In genomic region chr7:72241269-72241668, GRCm38 (mm10) we compare ENCODE assay signal across 10 mouse cellular contexts.
DNase-seq lines count a peak whose midpoint lies in the region; TF ChIP-seq lines count a peak whose summit lies in the region.
"Had no signal": no experiment of that assay in that cellular context is flagged by ENCODE, and none has a peak within 500 bp of the region (broad histone marks: within the 10 kb centered on the region; RNA-seq: fewer than 3 reads in every experiment).

No protein-coding gene starts in this region.

- no peaks in the 10 kb centered on the region for H3K27me3 ChIP-seq in E14TG2a.4 (ENCODE audit: insufficient read depth, low read length)
- H3K27me3 ChIP-seq in midbrain, embryonic 10.5 days (ENCODE audit: low read depth, poor library complexity, severe bottlenecking), result no peaks in the 10 kb centered on the region
- H3K27me3 ChIP-seq: heart, embryonic 12.5 days had no signal

- H3K4me3 ChIP-seq in left cerebral cortex, adult 2 months, result no peak overlapping the region
- H3K4me3 ChIP-seq in E14TG2a.4 (replicated peaks; ENCODE audit: low read length), result no peak overlapping the region; the same call in 1 of the 2 replicates
- no peak overlapping the region for H3K4me3 ChIP-seq in midbrain, embryonic 10.5 days
- H3K4me3 ChIP-seq: embryonic facial prominence, embryonic 10.5 days; heart, embryonic 12.5 days had no signal

- no peak for DNase-seq in left cerebral cortex, adult 2 months (ENCODE audit: extremely low spot score in 1 of 2, low spot score in 2 of 2)
- no peak for DNase-seq in left cerebral cortex, adult 18-20 months (ENCODE audit: low spot score in 2 of 2)
- DNase-seq in A20 (ENCODE audit: low read depth, low spot score), result peak; percentile 40
- DNase-seq in induced T-regulatory cell, adult 2 months (ENCODE audit: low read depth), result peak; percentile 29
- DNase-seq in midbrain, embryonic 10.5 days (ENCODE audit: low spot score), result no peak
- no peak for DNase-seq in ovary, postnatal 14 days (ENCODE audit: low spot score)
- DNase-seq: cerebellum, adult 9-11 months had no signal

- H3K36me3 ChIP-seq in E14TG2a.4 (ENCODE audit: insufficient read depth, low read length), result peaks cover 24% of the 10 kb centered on the region
- H3K36me3 ChIP-seq in midbrain, embryonic 10.5 days, result no peaks in the 10 kb centered on the region
- H3K36me3 ChIP-seq: embryonic facial prominence, embryonic 10.5 days; heart, embryonic 12.5 days had no signal

- 92% methylated on average over 9 of the region's 9 CpGs for WGBS in midbrain, embryonic 10.5 days

- peaks cover 3% of the 10 kb centered on the region; the same call in 1 of the 2 replicates for H3K9me3 ChIP-seq in E14TG2a.4 (ENCODE audit: low read length)
- H3K9me3 ChIP-seq in midbrain, embryonic 10.5 days (replicated peaks), result no peaks in the 10 kb centered on the region
- H3K9me3 ChIP-seq: embryonic facial prominence, embryonic 10.5 days; heart, embryonic 12.5 days had no signal

- intact Hi-C loops in left cerebral cortex, adult 2 months (cut with DNase I), result no loop called here

- H3K4me1 ChIP-seq in E14TG2a.4 (replicated peaks; ENCODE audit: low read depth, low read length), result peaks cover 23% of the 10 kb centered on the region
- no peaks in the 10 kb centered on the region for H3K4me1 ChIP-seq in midbrain, embryonic 10.5 days
- H3K4me1 ChIP-seq: embryonic facial prominence, embryonic 10.5 days; heart, embryonic 12.5 days had no signal

- H3K27ac ChIP-seq in left cerebral cortex, adult 2 months, result no peak overlapping the region
- H3K27ac ChIP-seq in midbrain, embryonic 10.5 days (replicated peaks), result no peak overlapping the region
- H3K27ac ChIP-seq: embryonic facial prominence, embryonic 10.5 days had no signal

- TF ChIP-seq CTCF in left cerebral cortex, adult 2 months (IDR thresholded peaks at IDR 0.05), result peak; percentile 31
- TF ChIP-seq CTCF in E14TG2a.4 (conservative IDR thresholded peaks at IDR 0.05; ENCODE audit: low read length), result peak; percentile 97

Comparison
In these comparisons a context has a peak if more than half of its experiments do, and no peak if none do; other contexts are left out.
1. DNase-seq: peak in A20 (single experiment) and induced T-regulatory cell, adult 2 months (single experiment); none in left cerebral cortex, adult 2 months (0 of 2), left cerebral cortex, adult 18-20 months (0 of 2), midbrain, embryonic 10.5 days (single experiment) and ovary, postnatal 14 days (single experiment).